Mouse (Mus musculus): ENCODE measurements around the gene Tmem229b. TPM values are rescaled to one million over a fixed set of nuclear protein-coding genes. Genes with fewer than 3 reads are reported as not detected.
"Not testable (repeated sequence)": the region's sequence is repeated elsewhere in the genome, so short reads cannot be mapped to it uniquely, and the experiment has no call there.

The Tmem229b gene
- total RNA-seq, 2 experiments from 2014 or later = 24.8 to 25.5 TPM

- DNase-seq (ENCODE audit: low spot score in 2 of 2) = peak; percentile 44 to 58
These were observed 825 bp downstream of the Tmem229b start for GRCm38 (mm10) chr12:79006478-79007125.

GRCm38 (mm10) chr12:79006076-79006475 is 1.4 kb downstream of the Tmem229b start:
- no peak for DNase-seq (ENCODE audit: low spot score in 2 of 2)

- no peak for DNase-seq (ENCODE audit: low spot score in 2 of 2)
These were observed 2.0 kb downstream of the Tmem229b start for GRCm38 (mm10) chr12:79005456-79005855.

GRCm38 (mm10) chr12:79002978-79003377 is 4.4 kb downstream of the Tmem229b start:
- DNase-seq (ENCODE audit: low spot score in 2 of 2) = no peak

- no peak for DNase-seq (ENCODE audit: low spot score in 2 of 2)
These were observed 5.0 kb downstream of the Tmem229b start for GRCm38 (mm10) chr12:79002406-79002805.

- DNase-seq (ENCODE audit: low spot score in 2 of 2) = no peak
These were observed 10.7 kb downstream of the Tmem229b start for GRCm38 (mm10) chr12:78996711-78997110.

GRCm38 (mm10) chr12:78996271-78996670 is 11.2 kb downstream of the Tmem229b start:
- no peak for DNase-seq (ENCODE audit: low spot score in 2 of 2)

- DNase-seq (ENCODE audit: low spot score in 2 of 2) = no peak
These were observed 19.8 kb downstream of the Tmem229b start for GRCm38 (mm10) chr12:78987581-78988081.

- peak in 1 of 2 experiments; percentile 40 for DNase-seq (ENCODE audit: low spot score in 2 of 2)
These were observed 23.4 kb downstream of the Tmem229b start for GRCm38 (mm10) chr12:78984035-78984432.

- DNase-seq (ENCODE audit: low spot score in 2 of 2) = no peak
These were observed 24.0 kb downstream of the Tmem229b start for GRCm38 (mm10) chr12:78983296-78984034.

GRCm38 (mm10) chr12:78981938-78982825 is 25.2 kb downstream of the Tmem229b start:
- DNase-seq (ENCODE audit: low spot score in 2 of 2) = peak in 1 of 2 experiments; percentile 28

GRCm38 (mm10) chr12:78981131-78981530 is 26.3 kb downstream of the Tmem229b start:
- DNase-seq (ENCODE audit: low spot score in 2 of 2) = no peak

- DNase-seq (ENCODE audit: low spot score in 2 of 2) = no peak
These were observed 26.7 kb downstream of the Tmem229b start for GRCm38 (mm10) chr12:78980683-78981091.

- no peak for DNase-seq (ENCODE audit: low spot score in 2 of 2)
These were observed 29.9 kb downstream of the Tmem229b start for GRCm38 (mm10) chr12:78977552-78977951.

GRCm38 (mm10) chr12:78977078-78977477 is 30.3 kb downstream of the Tmem229b start:
- no peak for DNase-seq (ENCODE audit: low spot score in 2 of 2)

- DNase-seq (ENCODE audit: low spot score in 2 of 2) = no peak
These were observed 31.6 kb downstream of the Tmem229b start for GRCm38 (mm10) chr12:78975836-78976235.

- DNase-seq (ENCODE audit: low spot score in 2 of 2) = no peak
These were observed 32.7 kb downstream of the Tmem229b start for GRCm38 (mm10) chr12:78974767-78975166.

- DNase-seq (ENCODE audit: low spot score in 2 of 2) = no peak
These were observed 33.6 kb downstream of the Tmem229b start for GRCm38 (mm10) chr12:78973779-78974178.

GRCm38 (mm10) chr12:78971649-78972048 is 35.8 kb downstream of the Tmem229b start:
- no peak for DNase-seq (ENCODE audit: low spot score in 2 of 2)

GRCm38 (mm10) chr12:78970725-78971124 is 36.7 kb downstream of the Tmem229b start:
- no peak for DNase-seq (ENCODE audit: low spot score in 2 of 2)

- not testable (repeated sequence) for DNase-seq (ENCODE audit: low spot score in 2 of 2)
These were observed 42.9 kb downstream of the Tmem229b start for GRCm38 (mm10) chr12:78964496-78964895.

Data from left cerebral cortex, adult 18-20 months (tissue).